8 mouse cellular contexts compared by ENCODE assay signal in the genomic region with DNA sequence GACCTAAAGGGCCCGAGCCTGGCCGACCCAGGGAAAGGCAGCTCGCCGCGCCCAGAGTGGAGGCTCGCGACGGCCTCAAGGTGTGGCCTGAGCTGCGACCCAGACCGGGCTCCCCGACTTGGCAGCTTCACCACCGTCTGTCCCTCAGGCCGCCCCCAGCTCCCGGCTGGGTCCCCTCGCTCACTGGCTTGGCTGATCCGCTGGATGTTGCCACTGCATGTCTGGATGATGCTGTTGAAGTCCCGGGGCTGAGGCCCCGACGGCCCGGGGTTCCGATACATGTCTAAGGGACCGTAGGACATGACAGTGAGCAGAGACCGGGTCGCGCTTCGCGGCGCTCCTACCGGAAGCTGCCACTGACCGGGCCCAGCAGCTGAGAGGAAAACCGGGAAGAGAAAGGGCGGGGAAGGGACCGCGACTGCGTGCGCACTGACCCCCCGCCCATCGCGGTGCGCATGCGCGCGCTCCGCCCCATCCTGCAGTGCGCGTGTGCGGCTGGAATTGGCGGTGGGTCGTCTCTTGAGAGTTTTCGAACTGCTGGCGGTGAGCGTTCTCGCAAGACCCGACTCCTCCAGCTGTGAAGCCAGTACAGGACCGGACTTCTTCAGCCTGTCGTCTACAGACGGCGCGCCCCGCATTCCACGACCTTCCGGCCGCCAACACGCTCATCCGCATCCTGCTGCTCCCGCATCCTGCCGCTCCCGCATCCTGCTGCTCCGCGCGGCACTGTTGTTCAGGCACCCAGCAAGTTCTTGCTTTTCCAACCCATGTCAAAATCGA. TPM values are rescaled to one million over a fixed set of nuclear protein-coding genes. Genes with fewer than 3 reads are reported as not detected.
DNase-seq lines count a peak whose midpoint lies in the region; ATAC-seq and TF ChIP-seq lines count a peak whose summit lies in the region.

Gene Stx12, minus strand, starts transcription at position 446 of the 780 bp plus-strand sequence.

- no peaks in the 10 kb centered on the region for H3K9me3 ChIP-seq in E14TG2a.4 (ENCODE audit: low read length)
- no peaks in the 10 kb centered on the region for H3K9me3 ChIP-seq in forebrain, embryonic 13.5 days (replicated peaks)
- H3K9me3 ChIP-seq in liver, postnatal 0 days (ENCODE audit: low read length), result no peaks in the 10 kb centered on the region
- H3K9me3 ChIP-seq in neural tube, embryonic 14.5 days (ENCODE audit: control insufficient read depth, low read length), result no peaks in the 10 kb centered on the region

- peaks cover 40% of the 10 kb centered on the region for H3K4me1 ChIP-seq in E14TG2a.4 (replicated peaks; ENCODE audit: low read depth, low read length)
- H3K4me1 ChIP-seq in forebrain, embryonic 13.5 days, result peaks cover 22% of the 10 kb centered on the region
- H3K4me1 ChIP-seq in liver, postnatal 0 days (ENCODE audit: insufficient read depth), result peaks cover 22% of the 10 kb centered on the region
- H3K4me1 ChIP-seq in neural tube, embryonic 14.5 days (ENCODE audit: control insufficient read depth, insufficient read depth, low read length), result peaks cover 8% of the 10 kb centered on the region; the same call in 1 of the 2 replicates

- intact Hi-C loops in heart, postnatal 10 days (cut with DNase I), result loop anchor here (2.0 kb wide), 1 partner anchor 21 kb away; no protein-coding TSS in a partner anchor

- WGBS in forebrain, embryonic 13.5 days, result under 1% methylated on average over 72 of the region's 72 CpGs
- WGBS in large intestine, adult 2 months, result under 1% methylated on average over 72 of the region's 72 CpGs
- WGBS in liver, postnatal 0 days (ENCODE audit: insufficient replicate concordance), result under 1% methylated on average over 69 of the region's 72 CpGs
- WGBS in neural tube, embryonic 14.5 days, result under 1% methylated on average over 62 of the region's 72 CpGs

- peaks cover 31% of the 10 kb centered on the region for H3K36me3 ChIP-seq in E14TG2a.4 (ENCODE audit: insufficient read depth, low read length)
- peaks cover 15% of the 10 kb centered on the region for H3K36me3 ChIP-seq in forebrain, embryonic 13.5 days (ENCODE audit: poor library complexity, severe bottlenecking)
- peaks cover 10% of the 10 kb centered on the region for H3K36me3 ChIP-seq in liver, postnatal 0 days (replicated peaks; ENCODE audit: insufficient read depth, low read length)
- H3K36me3 ChIP-seq in neural tube, embryonic 14.5 days (ENCODE audit: control insufficient read depth, insufficient read depth, low read length), result 0 out of 2 replicates have a peak, but pooled peaks cover 9% of the 10 kb centered on the region

- H3K4me3 ChIP-seq in E14TG2a.4 (replicated peaks; ENCODE audit: low read length), result peak within 1 kb of the TSS; percentile 95
- peak within 1 kb of the TSS; percentile 97 for H3K4me3 ChIP-seq in forebrain, embryonic 13.5 days
- peak within 1 kb of the TSS; percentile 79 for H3K4me3 ChIP-seq in liver, postnatal 0 days (ENCODE audit: low read depth, low read length)
- peak within 1 kb of the TSS; percentile 95 for H3K4me3 ChIP-seq in neural tube, embryonic 14.5 days (ENCODE audit: low read depth, low read length)

- peak; percentile 83 for DNase-seq in c-Kit-positive CD71-positive TER-119-positive erythroid progenitor cells, embryonic 14.5 days (ENCODE audit: low spot score)
- DNase-seq in heart, postnatal 10 days, result peak; percentile 93
- peak; percentile 57 for DNase-seq in large intestine, adult 2 months (ENCODE audit: low read depth, low spot score)
- DNase-seq in liver, postnatal 0 days, result peak; percentile 90
- peak; percentile 94 for DNase-seq in testis, postnatal 10 days (ENCODE audit: low spot score)

- no peak for TF ChIP-seq EP300 in liver, postnatal 0 days (IDR thresholded peaks at IDR 0.05; ENCODE audit: low read depth)

- H3K27ac ChIP-seq in forebrain, embryonic 13.5 days, result peak within 1 kb of the TSS; percentile 67
- H3K27ac ChIP-seq in liver, postnatal 0 days (ENCODE audit: low read depth), result peak within 1 kb of the TSS; percentile 95
- peak within 1 kb of the TSS; percentile 85 for H3K27ac ChIP-seq in neural tube, embryonic 14.5 days (ENCODE audit: low read depth, low read length)

- H3K27me3 ChIP-seq in E14TG2a.4 (ENCODE audit: insufficient read depth, low read length), result no peaks in the 10 kb centered on the region
- no peaks in the 10 kb centered on the region for H3K27me3 ChIP-seq in forebrain, embryonic 13.5 days
- no peaks in the 10 kb centered on the region for H3K27me3 ChIP-seq in liver, postnatal 0 days (ENCODE audit: insufficient read depth, low read length)
- no peaks in the 10 kb centered on the region for H3K27me3 ChIP-seq in neural tube, embryonic 14.5 days (ENCODE audit: control insufficient read depth, insufficient read depth, low read length)

- peak; percentile 96 for ATAC-seq in forebrain, embryonic 13.5 days
- ATAC-seq in liver, postnatal 0 days, result peak; percentile 96
- ATAC-seq in neural tube, embryonic 14.5 days (ENCODE audit: low read depth), result peak; percentile 97

- H3K4me2 ChIP-seq in forebrain, embryonic 13.5 days, result peak within 1 kb of the TSS; percentile 89
- H3K4me2 ChIP-seq in liver, postnatal 0 days (ENCODE audit: low read depth, low read length), result peak within 1 kb of the TSS; percentile 95
- peak within 1 kb of the TSS; percentile 93 for H3K4me2 ChIP-seq in neural tube, embryonic 14.5 days (ENCODE audit: low read depth, low read length)

- peak within 1 kb of the TSS; percentile 96 for H3K9ac ChIP-seq in forebrain, embryonic 13.5 days
- peak within 1 kb of the TSS; percentile 89 for H3K9ac ChIP-seq in liver, postnatal 0 days (replicated peaks)
- peak within 1 kb of the TSS; percentile 85 for H3K9ac ChIP-seq in neural tube, embryonic 14.5 days (replicated peaks; ENCODE audit: low read depth, low read length)

- TF ChIP-seq CTCF in E14TG2a.4 (conservative IDR thresholded peaks at IDR 0.05; ENCODE audit: low read length), result no peak
- TF ChIP-seq CTCF in liver, postnatal 0 days (IDR thresholded peaks at IDR 0.05; ENCODE audit: low read depth), result no peak; the same call in 1 of the 2 replicates

RNA-seq across cellular contexts. Expression of gene Stx12, which starts in this region (rescaled TPM):
- 116 and 119 TPM in 2 replicates for polyA plus RNA-seq in forebrain, embryonic 13.5 days (2015; fragmentation: Nextera tagmentation; extraction: Ambion mirVana)
- 10 to 100 TPM; 47.0 to 49.9 TPM for total RNA-seq in heart, postnatal 10 days (2021)
- polyA plus RNA-seq in large intestine, adult 2 months (2012; rRNA removed), result 20.1 and 33.5 TPM in 2 replicates
- polyA plus RNA-seq in liver, postnatal 0 days (2015; fragmentation: Nextera tagmentation; extraction: Ambion mirVana), result 14.4 and 17.0 TPM in 2 replicates
- 167 and 171 TPM in 2 replicates for polyA plus RNA-seq in neural tube, embryonic 14.5 days (2014; fragmentation: Nextera tagmentation; extraction: Ambion mirVana)

Comparison
In these comparisons a context has a peak if more than half of its experiments do, and no peak if none do; other contexts are left out.
1. Peak in every context shown above with its lines: DNase-seq, ATAC-seq, H3K4me3 ChIP-seq and H3K27ac ChIP-seq.